Comparison of ENCODE assay signal across 12 mouse cellular contexts in genomic region chr1:91086325-91086724, GRCm38 (mm10). TPM values are rescaled to one million over a fixed set of nuclear protein-coding genes. Genes with fewer than 3 reads are reported as not detected.
DNase-seq lines count a peak whose midpoint lies in the region; ATAC-seq lines count a peak whose summit lies in the region.
"Had no signal": no experiment of that assay in that cellular context is flagged by ENCODE, and none has a peak within 500 bp of the region (broad histone marks: within the 10 kb centered on the region; RNA-seq: fewer than 3 reads in every experiment).

No protein-coding gene starts in this region.

- no peak for DNase-seq in heart, embryonic 10.5 days (ENCODE audit: low spot score)
- DNase-seq in heart, postnatal 25 days (ENCODE audit: low spot score) = no peak
- no peak for DNase-seq in lung, postnatal 36 days
- peak; percentile 42 for DNase-seq in embryo, embryonic 9.5 days (ENCODE audit: extremely low spot score)
- DNase-seq in cerebellum, postnatal 14 days = no peak

- intact Hi-C loops in heart, postnatal 25 days (cut with DNase I) = no loop called here

- H3K27me3 ChIP-seq in heart, embryonic 10.5 days (ENCODE audit: insufficient read depth, poor library complexity, severe bottlenecking) = no peaks in the 10 kb centered on the region
- H3K27me3 ChIP-seq in lung, embryonic 15.5 days = no peaks in the 10 kb centered on the region
- H3K27me3 ChIP-seq in limb, embryonic 15.5 days = no peaks in the 10 kb centered on the region
- H3K27me3 ChIP-seq: midbrain, embryonic 12.5 days had no signal

- 0 out of 2 replicates have a peak overlapping the region, but pooled peaks have one; percentile 6 for H3K4me3 ChIP-seq in heart, embryonic 10.5 days
- H3K4me3 ChIP-seq in lung, embryonic 15.5 days = no peak overlapping the region
- no peak overlapping the region for H3K4me3 ChIP-seq in limb, embryonic 15.5 days
- H3K4me3 ChIP-seq: midbrain, embryonic 12.5 days had no signal

- 4% methylated on average over 3 of the region's 3 CpGs for WGBS in heart, embryonic 10.5 days
- 16% methylated on average over 3 of the region's 3 CpGs for WGBS in lung, embryonic 15.5 days
- 28% methylated on average over 3 of the region's 3 CpGs for WGBS in limb, embryonic 15.5 days

- ATAC-seq in lung, embryonic 15.5 days (ENCODE audit: borderline replicate concordance, extremely low read depth, low FRiP score, low TSS enrichment) = no peak; the same call in 1 of the 2 replicates
- no peak for ATAC-seq in limb, embryonic 15.5 days (ENCODE audit: insufficient number of reproducible peaks, low FRiP score, low TSS enrichment, low read depth)
- ATAC-seq in monocyte, adult 5-6 weeks (replicated peaks; ENCODE audit: insufficient number of reproducible peaks, low FRiP score, low TSS enrichment, poor library complexity, severe bottlenecking) = no peak
- ATAC-seq: hindbrain, postnatal 0 days had no signal

- no peaks in the 10 kb centered on the region for H3K9me3 ChIP-seq in heart, embryonic 10.5 days
- H3K9me3 ChIP-seq in lung, embryonic 15.5 days = no peaks in the 10 kb centered on the region
- no peaks in the 10 kb centered on the region for H3K9me3 ChIP-seq in limb, embryonic 15.5 days
- H3K9me3 ChIP-seq: midbrain, embryonic 12.5 days had no signal

- no peak overlapping the region for H3K9ac ChIP-seq in lung, embryonic 15.5 days
- no peak overlapping the region for H3K9ac ChIP-seq in limb, embryonic 15.5 days
- H3K9ac ChIP-seq: midbrain, embryonic 12.5 days had no signal

- peaks cover 72% of the 10 kb centered on the region for H3K4me1 ChIP-seq in heart, embryonic 10.5 days
- peaks cover 34% of the 10 kb centered on the region for H3K4me1 ChIP-seq in lung, embryonic 15.5 days
- peaks cover 29% of the 10 kb centered on the region for H3K4me1 ChIP-seq in limb, embryonic 15.5 days

- peaks cover 23% of the 10 kb centered on the region for H3K36me3 ChIP-seq in heart, embryonic 10.5 days
- H3K36me3 ChIP-seq in lung, embryonic 15.5 days = no peaks in the 10 kb centered on the region
- H3K36me3 ChIP-seq in limb, embryonic 15.5 days = no peaks in the 10 kb centered on the region
- H3K36me3 ChIP-seq: G1E; midbrain, embryonic 12.5 days had no signal

- no peak overlapping the region for H3K4me2 ChIP-seq in lung, embryonic 15.5 days
- H3K4me2 ChIP-seq in limb, embryonic 15.5 days = no peak overlapping the region
- H3K4me2 ChIP-seq: midbrain, embryonic 12.5 days had no signal

- H3K27ac ChIP-seq in heart, embryonic 10.5 days = peak overlapping the region; percentile 88
- H3K27ac ChIP-seq in lung, embryonic 15.5 days = peak overlapping the region; percentile 75
- peak overlapping the region; percentile 57; the same call in 1 of the 2 replicates for H3K27ac ChIP-seq in limb, embryonic 15.5 days
- H3K27ac ChIP-seq: hindbrain, postnatal 0 days; midbrain, embryonic 12.5 days had no signal

RNA-seq across cellular contexts. Expression of gene Rbm44, which starts 58.6 kb away (rescaled TPM):
- 1.3 and 2.9 TPM in 2 replicates for polyA plus RNA-seq in heart, embryonic 10.5 days (2016; fragmentation: Nextera tagmentation; extraction: Ambion mirVana)
- under 1 TPM in 1 of 2 experiments, not detected in 1; 0.10 TPM for total RNA-seq in heart, postnatal 25 days (2021)
- 1.0 and 1.7 TPM in 2 replicates for polyA plus RNA-seq in lung, embryonic 15.5 days (2015; fragmentation: Nextera tagmentation; extraction: Ambion mirVana)
- polyA plus RNA-seq in limb, embryonic 15.5 days (2015; fragmentation: Nextera tagmentation; extraction: Ambion mirVana) = 0.65 and 0.94 TPM in 2 replicates
- 0.19 to 0.29 TPM (median 0.21 TPM) in 3 replicates for total RNA-seq in monocyte, adult 5-6 weeks (2017)
- total RNA-seq: hindbrain, postnatal 0 days; layer of hippocampus, postnatal 14 days had no signal
- polyA plus RNA-seq: G1E had no signal
